Mouse (Mus musculus): ENCODE results near the gene Bmper.

- TF ChIP-seq CTCF (IDR thresholded peaks at IDR 0.05; ENCODE audit: low read depth) (no peak), EP300 (IDR thresholded peaks at IDR 0.05; ENCODE audit: low read depth) (no peak)
These were observed 41.6 kb downstream of the Bmper start for GRCm38 (mm10) chr9:23264471-23264870.
